Mouse (Mus musculus): ENCODE measurements around the gene Best3.

DNA sequence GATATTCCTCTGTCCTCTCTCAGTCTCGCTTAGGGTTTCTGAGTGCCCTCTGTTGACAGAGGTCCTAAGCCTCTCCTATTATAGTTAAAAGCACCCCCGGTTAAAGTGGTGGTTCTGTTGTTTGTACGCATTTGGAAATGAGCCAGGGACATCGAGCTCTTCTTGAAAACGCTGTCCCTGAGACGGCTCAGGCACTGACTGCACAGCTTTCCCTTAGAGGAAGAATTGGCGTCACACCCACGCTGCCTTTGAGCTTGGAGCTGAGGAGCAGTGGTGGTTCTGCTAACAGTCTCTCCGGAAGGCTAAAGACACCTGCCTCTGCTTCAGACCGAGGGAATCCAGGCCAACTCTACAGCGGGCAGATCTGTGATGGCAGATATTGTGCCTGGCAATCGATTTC is 14.9 kb downstream of the Best3 start:
- TF ChIP-seq POLR2A (IDR thresholded peaks at IDR 0.05; ENCODE audit: extremely low read depth, insufficient read depth, low read length) = no peak
- TF ChIP-seq CTCF (IDR thresholded peaks at IDR 0.05; ENCODE audit: low read depth, low read length) = no peak

Measured in liver, adult 2 months (tissue).